Mouse (Mus musculus) bone marrow, adult 2 months (tissue): Measurements from ENCODE around the gene Colca2. TPM values are rescaled to one million over a fixed set of nuclear protein-coding genes. Genes with fewer than 3 reads are reported as not detected.

Experiments
- H3K27ac ChIP-seq: fragments of 200-500 bp; 2 replicates; pipeline ENCODE4 v1.5.1; 2012; ENCODE audit warnings: low read depth, mild to moderate bottlenecking, control low read depth, inconsistent platforms, low read length; ENCODE audit not compliant: control insufficient read depth, poor library complexity, insufficient read depth
- H3K4me1 ChIP-seq: fragments of 200-500 bp; 2 replicates; pipeline ENCODE4 v1.6.1; 2011; ENCODE audit warnings: low read length; ENCODE audit not compliant: control insufficient read depth, insufficient read depth
- H3K4me3 ChIP-seq: fragments of 200-500 bp; replicated peaks from 2 replicates; pipeline ENCODE3; 2011; ENCODE audit warnings: mild to moderate bottlenecking, low read depth, low read length, control low read depth; ENCODE audit not compliant: control insufficient read depth
- CTCF ChIP-seq: fragments of 200-500 bp; IDR thresholded peaks from 2 replicates; pipeline ENCODE4 v1.5.1; 2011; ENCODE audit warnings: low read length, control low read depth; ENCODE audit not compliant: control insufficient read depth, insufficient read depth
- POLR2A ChIP-seq: fragments of 200-500 bp; IDR thresholded peaks from 2 replicates; pipeline ENCODE4 v1.6.1; 2011; ENCODE audit warnings: low read depth, mild to moderate bottlenecking, control low read depth, low read length, borderline replicate concordance; ENCODE audit not compliant: control insufficient read depth
- WGBS: fragments of 180-500 bp; shearing (Covaris S2); methylation state at CpG from one replicate; pipeline ENCODE4 v1.1.7; 2018; 5-methylcytosine and 5-hydroxymethylcytosine counted together
- polyA plus RNA-seq: library from polyadenylated mRNA; stranded (reverse); fragments of >200 nt; gene quantifications from 2 replicates; pipeline ENCODE4 v1.2.4, GENCODE M21; 2011; ENCODE audit warnings: low replicate concordance; ENCODE audit not compliant: missing spikeins, insufficient read depth, insufficient read length

Gene Colca2
- polyA plus RNA-seq, 1 experiment: not detected

DNA sequence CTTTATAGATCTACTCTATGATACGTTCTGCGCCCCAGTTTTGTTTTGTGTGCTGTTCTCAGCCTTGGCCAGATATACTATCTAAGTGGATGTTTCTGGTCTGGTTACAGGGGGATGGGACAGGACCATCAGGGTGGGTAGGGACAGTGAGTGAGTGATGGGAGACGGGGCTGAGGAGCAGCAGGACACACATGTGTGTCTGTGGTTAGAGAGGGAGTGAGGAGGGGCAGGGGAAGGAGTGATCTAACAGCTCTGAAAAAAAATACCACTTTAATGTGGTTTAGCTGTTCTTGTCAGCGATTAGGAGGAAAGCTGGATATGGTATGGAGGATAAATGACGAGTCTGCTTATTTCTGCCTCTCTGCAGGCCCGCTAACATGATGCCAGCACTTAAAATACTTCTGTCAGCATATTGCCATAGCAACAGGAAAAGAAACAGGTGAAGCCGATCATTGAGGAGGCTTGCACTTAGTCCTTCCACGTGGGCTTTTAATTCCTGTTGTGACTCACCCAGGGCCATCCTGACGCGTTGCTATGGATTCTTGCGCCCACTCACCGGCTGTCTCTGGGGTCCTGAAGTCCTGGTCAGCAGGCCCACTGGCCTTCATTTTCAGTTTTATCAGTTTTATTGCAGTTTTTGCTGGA, 39.5 kb downstream of the Colca2 start:
- Histone ChIP-seq H3K4me1 (no peaks in the 10 kb centered on the region), H3K27ac (no peak overlapping the region), H3K4me3 (no peak overlapping the region)
- no peak for TF ChIP-seq POLR2A
- no peak for TF ChIP-seq CTCF
- 38% methylated on average over 12 of the region's 12 CpGs for WGBS

DNA sequence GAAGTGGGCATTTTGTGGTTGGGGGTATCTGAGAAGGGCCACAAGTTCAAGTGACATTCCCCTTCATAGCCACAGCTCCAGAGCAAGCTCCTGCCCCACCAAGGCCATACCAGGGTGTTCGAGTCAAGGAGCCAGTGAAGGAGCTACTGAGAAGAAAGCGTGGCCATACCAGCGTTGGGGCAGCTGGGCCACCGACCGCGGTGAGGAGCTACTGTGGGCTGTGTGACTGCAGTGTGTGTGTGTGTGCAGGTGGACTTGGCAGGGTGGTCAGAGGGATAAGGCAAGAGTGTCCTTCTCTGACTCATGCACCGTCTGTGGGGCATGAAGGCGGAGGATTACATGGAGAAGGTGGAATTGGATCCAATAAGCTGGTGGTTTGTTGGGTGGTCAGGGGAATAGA, 46.2 kb downstream of the Colca2 start:
- no peak overlapping the region for H3K27ac ChIP-seq
- 87% methylated on average over 8 of the region's 8 CpGs for WGBS
- no peak overlapping the region for H3K4me3 ChIP-seq
- TF ChIP-seq POLR2A (no peak), CTCF (no peak)
- no peaks in the 10 kb centered on the region for H3K4me1 ChIP-seq

DNA sequence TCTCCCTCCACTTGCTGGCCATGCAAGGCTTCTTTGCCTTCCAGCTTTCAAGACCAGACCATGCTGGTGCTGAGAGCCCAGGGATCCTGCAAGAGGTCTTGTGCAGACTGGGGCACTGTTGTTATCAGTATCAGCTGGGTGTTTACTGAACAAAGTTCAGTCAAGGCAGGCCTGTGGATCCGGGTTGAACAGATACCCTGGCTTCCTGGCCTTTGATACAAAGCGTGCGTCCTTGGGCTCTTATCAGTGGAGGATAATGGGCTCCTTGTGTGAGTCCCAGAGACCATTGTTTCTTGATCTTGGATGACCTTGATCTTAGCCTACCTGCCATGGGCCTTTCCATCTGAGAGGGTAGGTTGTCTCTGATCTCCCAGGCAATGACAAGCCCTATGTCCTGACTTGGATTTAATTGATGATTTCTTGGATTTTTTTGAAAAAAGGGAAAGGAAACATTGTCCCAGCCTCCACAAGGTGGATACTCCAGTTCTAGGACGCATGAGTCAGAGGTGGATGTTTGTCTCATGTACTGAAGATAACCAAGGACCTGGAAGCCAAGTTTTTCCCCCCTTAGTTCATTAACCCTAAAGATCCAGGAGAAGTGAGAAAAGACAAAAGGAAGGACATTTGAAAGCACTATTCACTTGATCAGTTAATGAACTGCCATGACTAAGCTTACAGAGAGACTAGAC, 47.5 kb downstream of the Colca2 start:
- 64% methylated on average over 4 of the region's 4 CpGs for WGBS
- Histone ChIP-seq H3K4me3 (no peak overlapping the region), H3K4me1 (no peaks in the 10 kb centered on the region), H3K27ac (no peak overlapping the region)
- no peak for TF ChIP-seq CTCF
- no peak for TF ChIP-seq POLR2A

DNA sequence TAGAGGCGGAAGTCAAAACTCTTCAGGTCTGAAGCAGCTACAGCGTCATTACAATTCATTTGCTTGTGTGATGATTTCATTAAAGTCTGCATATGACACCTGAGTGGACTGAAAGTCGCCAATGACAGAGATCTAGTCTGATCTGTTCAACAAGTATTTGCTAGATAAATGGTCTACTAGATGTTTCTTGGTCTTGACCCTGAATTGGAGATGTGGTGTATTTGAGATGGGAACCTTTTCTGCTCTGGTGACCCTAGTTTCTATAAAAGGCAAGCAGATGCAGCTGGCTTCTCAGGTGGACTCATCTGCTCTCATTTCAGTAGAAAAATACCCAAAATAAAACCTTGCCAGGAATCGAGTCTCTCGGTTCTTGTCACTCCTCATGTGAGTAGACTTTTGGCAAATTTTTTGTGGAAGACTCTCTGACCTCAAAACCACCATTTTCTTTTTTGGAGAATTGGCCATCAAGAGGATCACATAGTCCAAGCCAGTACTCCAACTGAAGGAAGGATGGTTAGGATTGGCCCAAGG, 52.7 kb downstream of the Colca2 start:
- Histone ChIP-seq H3K27ac (no peak overlapping the region), H3K4me1 (no peaks in the 10 kb centered on the region; the same call in 1 of the 2 replicates), H3K4me3 (no peak overlapping the region)
- 65% methylated on average over 5 of the region's 5 CpGs for WGBS
- TF ChIP-seq POLR2A (no peak), CTCF (no peak)

Other genes with a start within 250 kb of the Colca2 start
- not detected in 2 replicates for gene Btg4, start 217.7 kb downstream of the Colca2 start, polyA plus RNA-seq
- 2.6 and 4.5 TPM in 2 replicates for gene Layn, start 201.5 kb downstream of the Colca2 start, polyA plus RNA-seq
- not detected in 2 replicates for gene 4833427G06Rik, start 176.5 kb downstream of the Colca2 start, polyA plus RNA-seq
- gene Gm32742, start 113.1 kb downstream of the Colca2 start, polyA plus RNA-seq: not detected in 2 replicates
- 13.2 and 30.5 TPM in 2 replicates for gene Pou2af1, start 64.9 kb downstream of the Colca2 start, polyA plus RNA-seq
- gene 1810046K07Rik, start 50.3 kb upstream of the Colca2 start, polyA plus RNA-seq: 2.5 TPM in 1 of 2 replicates, not detected in the other